18 mouse cellular contexts compared by ENCODE assay signal in the genomic region with DNA sequence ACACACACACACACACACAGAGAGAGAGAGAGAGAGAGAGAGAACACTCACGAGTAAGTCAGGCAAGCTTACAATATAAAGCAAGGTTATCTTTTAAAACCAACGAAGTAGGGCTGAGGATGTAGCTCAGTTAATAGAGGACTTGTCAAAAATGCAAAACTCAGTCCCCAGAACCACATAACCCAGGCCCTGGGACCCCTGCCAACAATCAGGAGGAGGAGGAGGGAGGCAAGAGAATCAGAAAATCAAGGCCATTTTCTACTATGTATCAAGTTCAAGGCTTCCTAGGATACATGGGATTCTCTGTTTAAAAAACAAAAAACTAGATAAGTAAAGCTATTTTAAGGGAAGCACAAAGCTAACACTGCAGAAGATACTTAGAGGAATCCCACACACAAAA. TPM values are rescaled to one million over a fixed set of nuclear protein-coding genes. Genes with fewer than 3 reads are reported as not detected.
"Had no signal": no experiment of that assay in that cellular context is flagged by ENCODE, and none has a peak within 500 bp of the region (broad histone marks: within the 10 kb centered on the region; RNA-seq: fewer than 3 reads in every experiment).

No protein-coding gene starts in this region.

- DNase-seq: kidney, adult 2 months; kidney, postnatal 36 days; layer of hippocampus, adult 9-11 months; layer of hippocampus, postnatal 36 days; lung, postnatal 14 days; retina, postnatal 1 day; right cerebral cortex, postnatal 4 days; spleen, adult 18-20 months; thymus, adult 18-20 months; thymus, postnatal 14 days had no signal

- ATAC-seq: liver, embryonic 12.5 days; midbrain, embryonic 16.5 days had no signal

RNA-seq across cellular contexts. Expression of a gene that starts 25.8 kb away (rescaled TPM):
- total RNA-seq: megakaryocyte-erythroid progenitor cell, adult 5-6 weeks had no signal
- polyA plus RNA-seq: limb, embryonic 11.5 days; limb, embryonic 15.5 days; liver, embryonic 12.5 days; midbrain, embryonic 12.5 days; midbrain, embryonic 16.5 days; neural tube, embryonic 13.5 days; stomach, embryonic 15.5 days had no signal
